Mouse (Mus musculus) testis, adult 2 months (tissue): ENCODE data around the gene Pex14.

Experiments
- CTCF ChIP-seq: fragments of 200-500 bp; IDR thresholded peaks from 2 replicates; pipeline ENCODE4 v1.5.1; 2012; ENCODE audit warnings: low read depth, mild to moderate bottlenecking, inconsistent platforms, low read length, moderate library complexity; ENCODE audit not compliant: control insufficient read depth, insufficient read depth, insufficient replicate concordance
- POLR2A ChIP-seq: fragments of 200-500 bp; IDR thresholded peaks from 2 replicates; pipeline ENCODE4 v1.6.1; 2012; ENCODE audit warnings: low read depth, mild to moderate bottlenecking, inconsistent platforms, low read length, moderate library complexity; ENCODE audit not compliant: control insufficient read depth

- TF ChIP-seq POLR2A (no peak), CTCF (no peak)
Measured at GRCm38 (mm10) chr4:149057470-149057869, 42.2 kb downstream of the Pex14 start.
